Mouse (Mus musculus): Measurements from ENCODE around the gene Cd300c2. TPM values are rescaled to one million over a fixed set of nuclear protein-coding genes. Genes with fewer than 3 reads are reported as not detected.

Gene Cd300c2
- polyA plus RNA-seq, 1 experiment from 2014 or later, result 1.2 TPM

DNA sequence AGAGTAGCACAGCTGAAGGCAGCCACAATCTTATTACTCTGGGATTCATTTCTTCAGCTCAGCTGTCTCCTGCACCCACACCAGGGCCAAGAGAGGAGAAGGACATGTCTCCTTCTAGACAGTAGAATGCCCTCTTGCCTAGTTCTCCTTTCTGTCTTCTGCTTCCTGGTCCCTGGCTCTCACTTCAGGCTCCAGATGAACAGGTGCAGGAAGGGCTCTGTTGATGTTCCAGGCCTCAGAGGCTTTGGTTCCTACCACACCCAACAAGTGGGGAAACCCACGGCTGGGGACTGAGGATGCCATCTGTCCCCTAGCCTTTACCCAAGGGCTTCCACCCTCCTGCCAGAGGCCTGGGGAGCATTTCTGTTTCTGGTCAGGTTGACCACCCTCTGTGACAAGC is 41.3 kb downstream of the Cd300c2 start:
- H3K4me3 ChIP-seq, result no peak overlapping the region
- no peaks in the 10 kb centered on the region for H3K36me3 ChIP-seq (replicated peaks)
- no peaks in the 10 kb centered on the region for H3K4me1 ChIP-seq
- WGBS, result 95% methylated on average over 1 of the region's 1 CpGs
- H3K27me3 ChIP-seq (replicated peaks), result no peaks in the 10 kb centered on the region
- ATAC-seq (replicated peaks), result no peak
- no peaks in the 10 kb centered on the region for H3K9me3 ChIP-seq
- H3K9ac ChIP-seq, result no peak overlapping the region
- no peak overlapping the region for H3K4me2 ChIP-seq
- H3K27ac ChIP-seq, result no peak overlapping the region

Other genes with a start within 250 kb of the Cd300c2 start
- 0.40 and 0.46 TPM in 2 replicates for gene Kif19a, start 236.5 kb downstream of the Cd300c2 start, polyA plus RNA-seq (2015; fragmentation: Nextera tagmentation; extraction: Ambion mirVana)
- 21.4 and 28.4 TPM in 2 replicates for gene Btbd17, start 205.9 kb downstream of the Cd300c2 start, polyA plus RNA-seq (2015; fragmentation: Nextera tagmentation; extraction: Ambion mirVana)
- not detected in 2 replicates for gene Gpr142, start 203.0 kb downstream of the Cd300c2 start, polyA plus RNA-seq (2015; fragmentation: Nextera tagmentation; extraction: Ambion mirVana)
- 9.3 and 9.4 TPM in 2 replicates for gene Gprc5c, start 150.7 kb downstream of the Cd300c2 start, polyA plus RNA-seq (2015; fragmentation: Nextera tagmentation; extraction: Ambion mirVana)
- 0.86 and 0.94 TPM in 2 replicates for gene Cd300a, start 111.8 kb downstream of the Cd300c2 start, polyA plus RNA-seq (2015; fragmentation: Nextera tagmentation; extraction: Ambion mirVana)
- gene Cd300lb, start 67.5 kb downstream of the Cd300c2 start, polyA plus RNA-seq (2015; fragmentation: Nextera tagmentation; extraction: Ambion mirVana), result 0.14 TPM in 1 of 2 replicates, not detected in the other
- not detected in 2 replicates for gene Cd300c, start 32.7 kb downstream of the Cd300c2 start, polyA plus RNA-seq (2015; fragmentation: Nextera tagmentation; extraction: Ambion mirVana)
- 0.06 and 0.15 TPM in 2 replicates for gene Cd300ld, start 12.0 kb downstream of the Cd300c2 start, polyA plus RNA-seq (2015; fragmentation: Nextera tagmentation; extraction: Ambion mirVana)
- 0.36 TPM in 1 of 2 replicates, not detected in the other for gene Cd300ld2, start 14.3 kb upstream of the Cd300c2 start, polyA plus RNA-seq (2015; fragmentation: Nextera tagmentation; extraction: Ambion mirVana)
- gene Cd300ld4, start 25.1 kb upstream of the Cd300c2 start, polyA plus RNA-seq (2015; fragmentation: Nextera tagmentation; extraction: Ambion mirVana), result not detected in 2 replicates
- not detected in 2 replicates for gene Cd300ld5, start 35.9 kb upstream of the Cd300c2 start, polyA plus RNA-seq (2015; fragmentation: Nextera tagmentation; extraction: Ambion mirVana)
- gene Cd300ld3, start 46.5 kb upstream of the Cd300c2 start, polyA plus RNA-seq (2015; fragmentation: Nextera tagmentation; extraction: Ambion mirVana), result not detected in 2 replicates
- gene Cd300e, start 60.3 kb upstream of the Cd300c2 start, polyA plus RNA-seq (2015; fragmentation: Nextera tagmentation; extraction: Ambion mirVana), result not detected in 2 replicates
- 0.49 and 1.1 TPM in 2 replicates for gene Rab37, start 89.6 kb upstream of the Cd300c2 start, polyA plus RNA-seq (2015; fragmentation: Nextera tagmentation; extraction: Ambion mirVana)
- gene Cd300lf, start 132.1 kb upstream of the Cd300c2 start, polyA plus RNA-seq (2015; fragmentation: Nextera tagmentation; extraction: Ambion mirVana), result 0.20 and 0.27 TPM in 2 replicates
- 46.4 and 54.6 TPM in 2 replicates for gene Slc9a3r1, start 161.5 kb upstream of the Cd300c2 start, polyA plus RNA-seq (2015; fragmentation: Nextera tagmentation; extraction: Ambion mirVana)
- 12.6 and 15.3 TPM in 2 replicates for gene Tmem104, start 185.6 kb upstream of the Cd300c2 start, polyA plus RNA-seq (2015; fragmentation: Nextera tagmentation; extraction: Ambion mirVana)
- gene Nat9, start 186.0 kb upstream of the Cd300c2 start, polyA plus RNA-seq (2015; fragmentation: Nextera tagmentation; extraction: Ambion mirVana), result 22.5 and 25.5 TPM in 2 replicates